Mouse (Mus musculus): ENCODE data around the gene Sgms1.

Sgms1 gene

GRCm38 (mm10) chr19:32383738-32384137 lies 5.8 kb downstream of the Sgms1 start:
- no peak for DNase-seq (ENCODE audit: low spot score in 2 of 2)

GRCm38 (mm10) chr19:32381511-32381961 lies 8.0 kb downstream of the Sgms1 start:
- no peak for DNase-seq (ENCODE audit: low spot score in 2 of 2)

GRCm38 (mm10) chr19:32380748-32381147 lies 8.8 kb downstream of the Sgms1 start:
- no peak for DNase-seq (ENCODE audit: low spot score in 2 of 2)

- peak; percentile 36 to 49 for DNase-seq (ENCODE audit: low spot score in 2 of 2)
Measured at GRCm38 (mm10) chr19:32379239-32379920, 10.1 kb downstream of the Sgms1 start.

- DNase-seq (ENCODE audit: low spot score in 2 of 2), result no peak
Measured at GRCm38 (mm10) chr19:32378581-32378980, 10.9 kb downstream of the Sgms1 start.

GRCm38 (mm10) chr19:32377701-32378325 lies 11.7 kb downstream of the Sgms1 start:
- DNase-seq (ENCODE audit: low spot score in 2 of 2), result peak; percentile 23 to 25

- DNase-seq (ENCODE audit: low spot score in 2 of 2), result peak; percentile 36 to 43
Measured at GRCm38 (mm10) chr19:32376886-32377535, 12.5 kb downstream of the Sgms1 start.

GRCm38 (mm10) chr19:32376054-32376453 lies 13.5 kb downstream of the Sgms1 start:
- DNase-seq (ENCODE audit: low spot score in 2 of 2), result no peak

GRCm38 (mm10) chr19:32375473-32375985 lies 14.0 kb downstream of the Sgms1 start:
- DNase-seq (ENCODE audit: low spot score in 2 of 2), result no peak

GRCm38 (mm10) chr19:32374751-32375150 lies 14.8 kb downstream of the Sgms1 start:
- DNase-seq (ENCODE audit: low spot score in 2 of 2), result no peak

GRCm38 (mm10) chr19:32373865-32374655 lies 15.5 kb downstream of the Sgms1 start:
- no peak for DNase-seq (ENCODE audit: low spot score in 2 of 2)

- peak; percentile 18 to 29 for DNase-seq (ENCODE audit: low spot score in 2 of 2)
Measured at GRCm38 (mm10) chr19:32372373-32372772, 17.1 kb downstream of the Sgms1 start.

GRCm38 (mm10) chr19:32367333-32367732 lies 22.2 kb downstream of the Sgms1 start:
- DNase-seq (ENCODE audit: low spot score in 2 of 2), result no peak

- DNase-seq (ENCODE audit: low spot score in 2 of 2), result no peak
Measured at GRCm38 (mm10) chr19:32366406-32366805, 23.1 kb downstream of the Sgms1 start.

- DNase-seq (ENCODE audit: low spot score in 2 of 2), result no peak
Measured at GRCm38 (mm10) chr19:32365111-32365510, 24.4 kb downstream of the Sgms1 start.

GRCm38 (mm10) chr19:32363587-32363986 lies 25.9 kb downstream of the Sgms1 start:
- no peak for DNase-seq (ENCODE audit: low spot score in 2 of 2)

- DNase-seq (ENCODE audit: low spot score in 2 of 2), result no peak
Measured at GRCm38 (mm10) chr19:32362520-32362919, 27.0 kb downstream of the Sgms1 start.

GRCm38 (mm10) chr19:32360989-32361698 lies 28.4 kb downstream of the Sgms1 start:
- DNase-seq (ENCODE audit: low spot score in 2 of 2), result no peak

GRCm38 (mm10) chr19:32360546-32360945 lies 29.0 kb downstream of the Sgms1 start:
- DNase-seq (ENCODE audit: low spot score in 2 of 2), result no peak

- no peak for DNase-seq (ENCODE audit: low spot score in 2 of 2)
Measured at GRCm38 (mm10) chr19:32358699-32359517, 30.6 kb downstream of the Sgms1 start.

Measured in spleen, postnatal 36 days (tissue).